Mouse (Mus musculus) brain, embryonic 14.5 days (tissue): ENCODE measurements around the gene Tuba1c. TPM values are rescaled to one million over a fixed set of nuclear protein-coding genes. Genes with fewer than 3 reads are reported as not detected.
A peak's percentile ranks its signal among the peaks of the same experiment; 100 is the strongest.

Source experiments
- DNase-seq: peaks from one replicate; pipeline ENCODE4 v3.0.0-alpha.2; 2011; ENCODE audit warnings: low read depth
- CTCF ChIP-seq: fragments of 200-500 bp; IDR thresholded peaks from 2 replicates; pipeline ENCODE4 v1.5.1; 2012; ENCODE audit warnings: inconsistent platforms, mild to moderate bottlenecking, moderate library complexity, borderline replicate concordance; ENCODE audit not compliant: insufficient read depth, insufficient read length; ENCODE audit errors: extremely low read depth
- POLR2A ChIP-seq: fragments of 200-500 bp; IDR thresholded peaks from 2 replicates; pipeline ENCODE4 v1.6.1; 2012; ENCODE audit warnings: mild to moderate bottlenecking, inconsistent platforms, borderline replicate concordance; ENCODE audit not compliant: poor library complexity, insufficient read depth, insufficient read length, severe bottlenecking; ENCODE audit errors: extremely low read depth
- polyA plus RNA-seq: library from polyadenylated mRNA; depleted of rRNA; stranded (reverse); fragments of >200 nt; gene quantifications from 2 replicates; pipeline ENCODE4 v1.2.3, GENCODE M21; 2012; rRNA removed

Gene Tuba1c
- polyA plus RNA-seq, 1 experiment = 62.6 TPM

DNA sequence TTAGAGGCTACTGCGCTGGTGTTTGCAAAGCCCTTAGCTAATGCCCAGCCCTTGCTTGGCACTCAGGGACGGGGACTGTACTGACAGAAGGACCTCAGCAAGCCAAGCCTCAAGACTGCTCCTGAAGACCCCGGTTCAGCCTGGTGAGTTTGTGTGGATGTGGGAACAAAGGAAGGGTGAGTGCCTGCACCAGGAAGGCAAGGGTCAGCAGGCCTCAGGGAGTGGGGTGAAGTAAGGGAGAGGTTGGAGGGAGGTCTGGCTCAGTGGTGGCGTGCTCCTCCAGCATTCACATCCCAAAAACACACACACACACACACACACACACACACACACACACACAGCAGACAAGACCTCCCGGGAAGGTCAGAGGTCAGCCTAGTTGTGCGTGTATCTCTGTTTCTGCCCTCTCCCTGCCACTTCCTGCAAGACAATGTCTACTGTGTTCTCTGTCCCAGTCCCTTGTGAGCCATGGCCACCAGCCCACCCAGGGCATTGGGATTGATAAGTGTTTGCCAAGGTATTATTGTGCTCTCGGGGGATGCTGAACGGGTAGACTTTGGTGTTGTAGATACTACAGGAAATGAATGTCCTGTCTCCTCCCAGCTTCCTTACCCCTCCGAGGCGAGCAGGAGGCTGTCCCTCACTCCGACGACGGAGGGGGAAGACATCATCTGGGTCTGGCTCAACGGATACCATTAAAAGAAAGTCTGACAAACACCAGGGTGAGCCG lies 48.7 kb downstream of the Tuba1c start:
- TF ChIP-seq POLR2A (no peak), CTCF (no peak)
- no peak for DNase-seq

DNA sequence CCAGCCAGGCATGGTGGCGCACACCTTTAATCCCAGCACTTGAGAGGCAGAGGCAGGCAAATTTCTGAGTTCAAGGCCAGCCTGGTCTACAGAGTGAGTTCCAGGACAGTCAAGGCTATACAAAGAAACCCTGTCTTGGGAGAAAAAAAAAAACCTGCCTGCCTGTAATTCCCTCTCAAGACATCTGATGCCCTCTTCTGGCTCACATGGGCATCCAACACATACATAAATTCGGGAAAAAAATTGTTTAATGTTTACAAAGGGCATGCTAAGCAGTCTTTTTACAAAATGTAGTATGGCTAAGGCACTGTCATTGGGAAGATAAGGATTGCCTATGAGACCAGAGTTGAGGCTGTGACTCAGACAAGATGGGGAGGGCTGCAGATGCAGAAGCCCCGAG lies 50.1 kb downstream of the Tuba1c start:
- TF ChIP-seq CTCF (no peak), POLR2A (no peak)
- DNase-seq = no peak

DNA sequence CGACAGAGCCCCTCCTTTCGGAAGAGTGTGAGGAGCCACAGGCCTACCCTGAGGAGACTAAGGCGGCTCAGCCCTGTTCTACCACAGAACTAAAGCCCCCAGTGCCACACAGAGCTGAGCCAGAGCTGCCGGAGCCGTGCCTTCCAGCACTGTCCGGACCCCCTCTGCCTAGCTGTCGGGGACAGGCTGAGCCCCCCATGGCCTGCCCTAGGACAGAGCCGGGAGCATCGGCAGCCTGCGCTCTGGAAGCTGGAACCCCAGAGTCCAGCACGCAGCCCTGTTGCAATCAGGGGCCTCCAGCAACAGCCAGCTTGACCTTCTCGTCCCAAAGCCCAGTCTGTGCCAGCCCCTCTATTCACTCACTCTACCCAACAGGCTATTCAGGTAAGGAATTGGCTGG lies 52.6 kb downstream of the Tuba1c start:
- no peak for DNase-seq
- TF ChIP-seq POLR2A = no peak
- no peak for TF ChIP-seq CTCF

DNA sequence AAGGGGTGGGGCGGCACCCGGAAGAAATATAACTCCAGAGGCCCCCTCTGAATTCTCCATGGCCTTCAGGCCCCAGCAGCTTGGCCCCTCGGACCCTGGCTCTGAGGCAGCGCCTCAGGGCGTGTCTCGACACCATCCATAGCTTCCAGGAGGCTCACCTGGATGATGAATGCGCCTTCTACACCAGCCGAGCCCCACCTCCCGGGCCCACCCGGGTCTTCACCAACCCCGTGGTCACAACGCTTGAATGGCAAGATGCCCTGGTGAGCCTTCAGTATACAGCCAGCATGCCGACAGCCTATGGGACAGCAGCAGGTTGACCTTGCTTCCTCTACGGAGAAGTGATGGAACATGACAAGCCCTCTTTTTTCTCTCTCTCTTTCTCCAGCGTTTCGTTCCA lies 53.1 kb downstream of the Tuba1c start:
- no peak for DNase-seq
- TF ChIP-seq CTCF = no peak
- no peak for TF ChIP-seq POLR2A

DNA sequence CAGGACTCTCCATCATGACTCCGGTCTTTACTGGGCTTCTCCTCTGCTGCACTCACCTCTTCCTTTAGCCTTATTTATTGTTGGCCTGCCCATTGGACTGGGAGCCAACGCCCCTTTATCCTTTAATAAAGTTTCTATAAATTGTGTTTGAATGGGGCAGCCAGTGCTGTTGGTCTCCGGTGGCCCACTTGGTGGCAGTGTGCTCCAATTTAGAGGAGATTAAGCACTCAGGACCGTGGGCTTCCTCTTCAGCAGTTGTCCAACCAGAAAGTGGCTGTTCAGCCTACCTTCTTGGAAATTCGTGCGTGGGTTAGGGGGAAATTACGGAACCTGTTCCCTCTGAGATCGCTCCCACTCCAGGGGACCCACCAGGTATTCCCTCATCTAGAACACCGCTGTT lies 53.6 kb downstream of the Tuba1c start:
- DNase-seq = peak; percentile 71
- no peak for TF ChIP-seq POLR2A
- peak; percentile 69 for TF ChIP-seq CTCF

DNA sequence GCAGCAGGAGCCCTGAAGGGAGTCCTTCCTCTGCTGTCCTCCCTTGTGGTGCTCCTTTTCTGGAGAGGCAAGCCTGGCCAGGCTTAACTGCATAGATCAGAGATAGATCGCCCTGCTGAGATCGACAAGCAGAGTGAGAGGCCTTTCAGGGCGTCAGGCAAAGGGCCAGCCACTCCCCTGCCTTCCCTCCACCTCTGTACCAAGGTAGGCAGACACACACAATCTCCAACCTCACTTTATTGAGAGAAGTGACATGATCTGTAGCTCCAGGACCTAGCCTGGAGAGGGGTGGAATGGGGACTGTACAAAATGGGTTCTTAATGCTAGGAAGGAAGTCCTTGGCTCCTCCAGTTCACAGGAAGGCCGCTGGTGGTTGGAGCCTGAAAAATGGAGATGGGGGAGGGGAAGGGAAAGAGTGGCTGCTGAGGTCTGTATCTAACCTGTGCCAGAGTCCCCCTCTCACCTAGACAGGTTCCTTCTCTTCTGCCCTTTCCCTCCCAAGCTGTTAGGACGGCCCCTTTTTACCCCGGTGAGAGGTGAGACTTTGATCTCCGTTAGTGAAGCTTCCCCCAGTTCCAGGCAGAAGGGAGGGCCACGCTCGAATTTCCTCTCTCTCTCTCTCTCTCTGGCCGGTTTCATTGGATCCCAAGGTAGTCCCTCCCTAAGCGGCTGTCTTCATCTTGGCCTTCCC lies 54.3 kb downstream of the Tuba1c start:
- TF ChIP-seq POLR2A (no peak), CTCF (no peak)
- no peak for DNase-seq

DNA sequence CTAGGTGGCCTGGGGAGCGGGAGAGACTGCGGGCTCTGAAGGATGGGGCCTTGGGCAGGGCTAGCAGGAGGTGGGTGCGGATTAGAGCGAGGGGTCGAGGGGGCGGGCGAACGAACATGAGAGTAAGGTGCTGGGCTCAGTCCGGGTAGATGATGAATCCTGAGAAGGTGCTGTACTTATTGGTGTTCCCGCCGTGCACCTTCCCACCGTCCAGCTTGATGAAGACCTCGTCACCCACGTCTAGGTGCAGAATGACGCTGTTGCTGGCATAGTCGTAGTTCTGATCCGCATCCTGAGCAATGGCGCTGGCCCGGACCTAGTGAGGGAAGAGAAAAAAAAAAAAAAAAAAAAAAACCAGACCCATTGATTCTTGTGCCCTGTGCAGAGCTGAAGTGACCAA lies 54.9 kb downstream of the Tuba1c start:
- TF ChIP-seq POLR2A (no peak), CTCF (no peak)
- DNase-seq = no peak

DNA sequence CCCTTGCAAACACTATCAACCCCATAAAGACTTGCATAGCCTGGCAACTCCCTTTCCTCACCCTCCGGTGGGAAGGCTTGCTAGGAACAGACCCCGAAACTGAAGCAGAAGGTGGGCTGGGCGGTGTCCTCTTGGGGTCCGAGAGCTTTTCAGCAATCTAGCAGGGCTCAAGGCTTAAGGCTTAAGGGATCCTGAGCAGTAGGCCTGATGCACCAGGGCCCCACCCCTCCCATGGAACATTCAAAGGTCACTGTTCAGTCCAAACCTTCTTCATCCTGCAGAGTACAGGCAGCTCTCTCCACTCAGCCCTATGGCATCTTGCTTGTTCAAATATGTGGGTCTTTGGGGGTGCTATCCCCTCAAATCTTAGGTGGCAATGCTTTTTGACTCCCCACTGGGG lies 56.3 kb downstream of the Tuba1c start:
- TF ChIP-seq POLR2A = no peak
- TF ChIP-seq CTCF = no peak
- DNase-seq = no peak

DNA sequence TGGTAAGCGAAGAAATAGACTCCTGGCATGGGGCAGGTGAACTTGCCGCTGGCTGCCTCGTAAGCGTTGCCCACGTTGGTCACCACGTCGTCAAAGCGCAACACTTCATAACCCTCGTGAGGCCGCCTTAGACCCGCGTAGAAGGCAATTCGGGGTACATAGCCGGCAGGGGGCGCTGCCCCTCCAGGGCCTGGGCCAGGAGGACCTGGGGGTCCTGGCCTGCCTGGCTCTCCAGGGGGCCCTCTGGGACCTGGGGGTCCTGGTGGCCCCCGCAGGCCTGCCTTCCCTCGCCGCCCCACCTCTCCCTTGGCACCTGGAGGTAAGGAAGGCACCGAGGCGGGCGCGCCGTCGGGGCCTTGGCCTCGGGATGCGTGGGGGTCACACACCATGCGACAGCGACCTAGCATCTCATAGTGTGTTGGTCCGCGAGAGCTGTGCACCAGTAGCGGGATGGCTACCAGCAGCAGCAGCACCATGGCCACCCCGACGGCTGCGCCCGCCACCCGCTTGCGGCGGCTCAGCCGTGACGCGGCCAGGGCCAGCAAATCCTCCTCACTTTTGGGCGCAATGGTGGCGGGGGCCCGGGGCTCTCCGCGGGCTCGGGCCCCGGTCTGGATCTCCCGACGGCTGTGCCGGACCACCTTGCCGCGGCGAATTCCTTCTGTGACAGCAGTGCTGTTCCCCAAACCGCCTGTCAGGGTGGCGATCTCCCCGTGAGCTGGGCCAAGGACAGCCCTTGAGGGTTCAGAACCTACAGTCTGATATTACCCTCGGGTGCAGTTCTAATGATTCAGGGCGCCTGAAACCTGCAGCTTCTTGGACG lies 57.8 kb downstream of the Tuba1c start, which contains the start of gene C1ql4:
Gene C1ql4 (minus strand): TSS at position 565 of the 823 bp plus-strand sequence.
- DNase-seq = no peak
- TF ChIP-seq CTCF = peak; percentile 42; the same call in 1 of the 2 replicates
- TF ChIP-seq POLR2A = no peak

Other genes starting within 250 kb of the Tuba1c start
- gene Wnt1, start 240.0 kb upstream of the Tuba1c start, polyA plus RNA-seq = 1.2 and 2.9 TPM in 2 replicates
- gene Ddn, start 220.4 kb upstream of the Tuba1c start, polyA plus RNA-seq = 1.8 and 2.2 TPM in 2 replicates
- 71.8 and 85.7 TPM in 2 replicates for gene Prkag1, start 198.4 kb upstream of the Tuba1c start, polyA plus RNA-seq
- 18.4 and 37.5 TPM in 2 replicates for gene Kmt2d, start 158.7 kb upstream of the Tuba1c start, polyA plus RNA-seq
- 24.6 and 40.8 TPM in 2 replicates for gene Rhebl1, start 135.4 kb upstream of the Tuba1c start, polyA plus RNA-seq
- 0.37 and 0.88 TPM in 2 replicates for gene Dhh, start 131.4 kb upstream of the Tuba1c start, polyA plus RNA-seq
- gene Lmbr1l, start 111.7 kb upstream of the Tuba1c start, polyA plus RNA-seq = 106 and 176 TPM in 2 replicates
- 2,160 and 2,864 TPM in 2 replicates for gene Tuba1b, start 95.3 kb upstream of the Tuba1c start, polyA plus RNA-seq
- gene Gm49450, start 76.3 kb upstream of the Tuba1c start, polyA plus RNA-seq = 136 and 183 TPM in 2 replicates
- 11,216 and 14,471 TPM in 2 replicates for gene Tuba1a, start 76.2 kb upstream of the Tuba1c start, polyA plus RNA-seq
- gene Prph, start 25.3 kb downstream of the Tuba1c start, polyA plus RNA-seq = 14.0 and 47.0 TPM in 2 replicates
- gene Troap, start 44.7 kb downstream of the Tuba1c start, polyA plus RNA-seq = 12.1 and 27.9 TPM in 2 replicates
- gene C1ql4, start 57.9 kb downstream of the Tuba1c start, polyA plus RNA-seq = 7.0 and 15.6 TPM in 2 replicates
- gene Dnajc22, start 63.3 kb downstream of the Tuba1c start, polyA plus RNA-seq = 0.82 and 0.92 TPM in 2 replicates
- gene Spats2, start 96.0 kb downstream of the Tuba1c start, polyA plus RNA-seq = 47.3 and 50.4 TPM in 2 replicates
- gene Kcnh3, start 195.0 kb downstream of the Tuba1c start, polyA plus RNA-seq = 3.0 and 6.6 TPM in 2 replicates
- 151 and 174 TPM in 2 replicates for gene Mcrs1, start 222.1 kb downstream of the Tuba1c start, polyA plus RNA-seq